Mouse (Mus musculus): ENCODE data around the gene Ager. TPM values are rescaled to one million over a fixed set of nuclear protein-coding genes. Genes with fewer than 3 reads are reported as not detected.
A peak's percentile ranks its signal among the peaks of the same experiment; 100 is the strongest.

The Ager gene
- total RNA-seq (2021), result 1 to 10 TPM; 1.6 TPM

DNA sequence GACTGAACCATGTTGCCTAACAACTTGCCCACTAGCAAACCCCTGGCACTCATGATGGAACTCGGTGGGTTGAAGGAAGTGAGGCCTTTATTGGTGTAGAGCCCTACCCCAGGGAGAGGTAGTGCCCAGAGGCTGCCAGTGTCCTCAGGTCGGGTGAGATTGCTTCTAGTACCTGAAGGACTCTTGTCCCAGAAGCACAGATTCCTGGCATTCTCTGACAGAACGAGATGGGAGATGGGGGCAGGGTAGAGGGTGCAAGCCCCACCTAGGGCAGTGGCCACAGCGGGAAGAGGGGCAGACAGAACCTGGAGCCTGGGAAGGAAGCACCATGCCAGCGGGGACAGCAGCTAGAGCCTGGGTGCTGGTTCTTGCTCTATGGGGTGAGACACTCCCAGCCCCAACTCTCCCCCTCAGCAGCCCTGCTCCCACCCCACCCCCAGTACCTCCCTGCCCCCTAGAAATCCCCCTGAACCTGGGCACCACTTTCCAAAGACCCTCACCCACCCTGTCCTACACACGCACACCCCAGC lies at the start of gene Ager:
Ager (plus strand) TSS at position 297 of the 530 bp plus-strand sequence.
- no peak for DNase-seq

DNA sequence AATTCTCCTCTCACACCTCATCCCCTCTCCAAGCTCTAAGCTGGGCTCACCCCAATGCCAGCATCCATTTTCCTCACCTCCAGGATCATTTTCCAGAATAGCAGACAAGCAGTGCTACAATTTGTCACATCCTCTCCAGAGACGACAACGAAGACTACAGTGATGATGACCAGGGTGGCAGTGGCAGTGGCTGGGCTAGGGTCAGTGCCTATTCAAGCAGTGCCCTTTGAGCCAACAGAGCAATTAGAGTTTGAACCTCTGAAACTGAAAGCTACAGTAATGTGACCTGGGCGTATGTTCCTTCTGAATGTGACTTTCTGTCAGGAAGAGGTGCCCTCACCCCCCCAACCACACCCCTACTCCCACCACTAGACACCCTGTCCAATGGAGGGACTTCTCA lies 48.5 kb upstream of the Ager start:
- DNase-seq, result no peak

DNA sequence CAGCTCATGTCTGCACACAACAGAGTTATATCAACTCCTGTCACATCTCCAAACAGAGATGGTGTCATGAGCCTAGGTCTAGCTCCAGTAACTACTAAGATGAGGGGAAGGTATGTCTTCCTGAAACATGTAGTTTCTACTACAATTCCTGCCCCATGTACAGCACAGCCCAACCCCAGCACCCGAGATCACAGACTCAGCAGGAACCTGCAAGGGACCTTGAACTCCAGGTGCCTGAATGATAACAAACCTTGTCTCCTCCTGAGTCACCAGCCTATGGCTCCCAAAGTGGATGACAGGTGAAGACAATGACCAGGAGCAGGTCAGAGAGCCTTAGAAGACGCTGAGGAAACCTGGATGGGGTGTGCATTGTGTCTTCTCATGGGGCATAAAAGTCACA lies 47.8 kb upstream of the Ager start:
- DNase-seq, result no peak

DNA sequence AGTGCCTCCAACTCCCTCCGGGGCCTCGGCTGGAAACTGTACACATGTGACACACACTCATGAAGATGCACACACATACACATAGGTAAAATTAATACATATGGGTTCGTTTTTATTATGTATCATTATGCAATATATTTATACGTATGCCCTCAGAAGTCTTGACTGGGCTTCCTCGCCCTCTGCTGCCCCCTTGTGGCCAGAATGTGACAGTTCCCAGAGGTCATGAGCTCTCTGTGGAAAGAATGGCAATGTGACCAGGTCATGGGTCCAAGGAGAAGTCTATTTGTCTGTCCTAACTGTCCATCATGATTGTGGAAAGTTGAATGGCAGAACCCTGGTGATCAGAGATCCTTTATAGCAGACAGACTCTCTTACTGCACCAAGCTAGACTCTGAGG lies 42.2 kb upstream of the Ager start:
- DNase-seq, result peak; percentile 88

DNA sequence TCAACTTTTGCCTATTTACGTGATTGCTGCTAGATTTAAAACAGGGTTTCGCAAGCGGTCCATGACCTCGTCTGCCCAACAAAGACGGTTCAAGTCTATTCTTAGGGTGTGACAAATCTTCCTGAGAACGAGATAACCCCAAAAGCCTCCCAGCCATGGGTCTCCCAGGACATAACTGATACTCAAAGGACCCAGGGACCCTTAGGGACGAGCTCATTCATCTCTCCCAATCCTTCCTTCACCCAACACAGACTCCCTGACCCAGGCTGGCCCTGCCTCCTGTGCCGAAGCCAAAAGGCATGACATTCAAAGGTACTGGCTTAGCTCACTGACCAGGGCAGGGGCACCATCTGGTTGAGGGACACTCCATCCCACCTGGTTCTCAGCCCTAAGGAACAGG lies 41.3 kb upstream of the Ager start:
- no peak for DNase-seq

DNA sequence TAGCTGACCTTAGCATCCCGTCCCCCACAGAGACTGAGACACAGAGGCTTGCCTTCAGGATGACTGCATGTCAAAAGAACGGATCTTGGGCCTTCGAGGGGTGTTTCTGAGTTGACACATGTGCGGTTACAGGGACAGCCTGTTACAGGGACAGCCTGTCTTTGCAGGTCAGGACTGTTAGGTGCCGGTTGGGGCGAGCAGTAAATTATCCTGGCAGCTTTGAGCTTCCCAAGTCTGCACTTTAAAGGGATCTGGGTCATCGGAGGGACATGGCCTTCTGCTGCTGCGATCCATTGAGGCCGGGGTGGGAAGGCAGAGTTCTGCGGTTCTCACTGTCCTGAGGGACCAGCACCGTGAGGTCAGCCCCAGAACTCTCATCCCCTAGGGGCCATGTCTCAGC lies 40.3 kb upstream of the Ager start:
- DNase-seq, result no peak

DNA sequence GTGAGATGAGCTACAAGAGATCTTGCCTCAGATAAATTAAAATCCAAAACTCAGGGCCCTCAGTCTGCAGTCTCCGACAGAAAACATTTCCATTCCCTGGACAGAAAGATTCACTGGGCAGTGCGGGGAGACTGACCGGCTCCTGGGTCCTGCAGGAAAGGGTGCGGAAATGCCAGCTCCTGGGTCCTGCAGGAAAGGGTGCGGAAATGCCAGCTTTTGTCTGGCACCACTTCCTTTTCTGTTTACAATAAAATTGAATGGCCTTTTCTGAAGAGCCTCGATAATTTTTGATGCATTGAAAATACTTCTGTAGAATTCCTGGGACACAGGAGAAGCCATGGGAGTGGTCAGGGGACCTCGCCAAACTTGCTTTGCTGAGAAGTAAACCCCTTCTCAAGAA lies 38.5 kb upstream of the Ager start:
- DNase-seq, result no peak

DNA sequence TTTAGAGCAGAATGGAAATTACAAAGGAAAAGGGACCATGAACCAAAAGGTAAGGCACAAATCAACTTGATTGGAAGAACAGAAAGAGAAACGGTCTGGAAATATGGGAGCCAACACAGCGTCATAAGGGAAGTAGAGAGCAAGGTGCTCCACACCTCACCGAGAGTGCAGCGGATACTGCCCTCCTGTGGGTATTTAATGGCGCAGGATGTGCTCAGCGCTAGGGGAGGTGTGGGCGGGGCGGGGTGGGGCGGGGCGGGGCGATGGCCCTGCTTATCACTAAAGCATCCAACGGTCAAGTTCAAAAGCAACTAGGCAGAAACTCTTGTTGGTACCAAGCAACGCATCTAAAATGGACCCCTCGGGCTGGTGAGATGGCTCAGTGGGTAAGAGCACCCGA lies 37.8 kb upstream of the Ager start:
- DNase-seq, result no peak

DNA sequence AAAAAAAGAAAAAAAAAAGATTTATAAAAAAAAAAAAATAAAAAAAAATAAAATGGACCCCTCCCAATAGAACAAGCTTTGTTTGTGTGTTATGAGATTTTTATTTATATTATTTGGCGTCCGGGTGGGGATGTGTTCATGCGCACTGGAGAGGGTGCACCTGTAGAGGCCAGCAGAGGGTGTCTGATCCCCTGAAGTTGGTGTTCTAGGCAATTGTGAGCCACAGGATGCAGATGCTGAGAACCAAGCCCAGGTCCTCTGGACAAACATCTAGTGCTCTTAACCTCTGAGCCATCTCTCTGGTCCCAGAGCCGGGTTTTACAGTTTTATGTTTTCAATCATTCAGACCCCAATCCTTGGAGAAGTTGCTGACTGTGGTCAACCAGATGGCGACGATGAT lies 37.2 kb upstream of the Ager start:
- DNase-seq, result no peak

DNA sequence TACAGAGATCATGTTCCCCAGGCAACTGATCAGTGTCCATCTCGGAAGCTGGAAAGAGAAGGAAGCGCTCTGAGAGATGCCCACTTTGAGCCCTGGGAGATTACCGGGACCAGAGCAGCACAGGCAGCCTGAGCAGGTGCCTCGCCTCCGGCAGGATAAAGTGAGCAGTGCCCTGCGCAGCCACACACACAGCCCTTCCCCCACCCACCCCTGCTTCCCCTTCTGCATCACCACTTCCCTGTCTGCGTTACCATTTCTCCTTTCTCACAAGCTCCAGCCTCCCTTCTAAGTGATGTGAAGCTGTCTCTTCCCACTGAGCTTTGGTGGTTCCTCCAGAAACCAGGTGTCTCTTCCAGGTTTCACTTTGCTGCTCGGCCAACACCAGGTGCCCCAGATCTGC lies 36.5 kb upstream of the Ager start:
- no peak for DNase-seq

DNA sequence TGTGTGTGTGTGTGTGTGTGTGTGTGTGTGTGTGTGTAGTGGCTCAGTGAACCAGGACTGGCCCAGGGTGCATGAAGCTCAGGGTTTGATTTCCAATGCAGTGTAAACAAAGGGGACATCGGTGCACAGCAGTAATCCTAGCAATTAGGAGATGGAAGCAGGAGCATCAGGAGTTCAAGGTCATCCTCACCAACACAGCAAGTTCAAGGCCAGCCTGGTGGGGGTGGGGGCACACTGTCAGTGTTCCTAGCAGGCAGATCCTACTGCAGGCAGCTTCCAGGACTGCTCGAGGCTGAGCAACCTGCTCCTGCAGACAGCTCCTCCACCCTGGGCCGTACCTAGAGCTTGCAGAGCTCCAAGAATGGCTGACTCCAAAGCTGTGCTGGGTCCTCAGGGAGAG lies 35.1 kb upstream of the Ager start:
- no peak for DNase-seq

DNA sequence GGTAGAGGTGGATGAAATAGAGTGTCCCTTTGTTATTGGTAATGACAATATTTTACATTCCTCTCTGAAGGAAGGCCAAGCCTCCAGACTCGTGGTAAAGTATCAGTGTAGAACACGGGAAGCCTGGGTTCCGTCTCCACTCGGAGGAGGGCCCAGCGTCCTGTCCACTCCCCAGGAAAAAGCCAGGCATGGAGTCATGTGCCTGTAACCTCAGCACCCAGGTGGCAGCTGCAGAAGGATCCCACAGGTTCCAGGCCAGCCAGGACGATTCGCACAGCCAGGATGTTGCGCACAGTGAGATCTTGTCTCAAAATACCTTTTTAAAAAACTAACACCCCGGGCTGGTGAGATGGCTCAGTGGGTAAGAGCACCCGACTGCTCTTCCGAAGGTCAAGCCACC lies 34.3 kb upstream of the Ager start:
- no peak for DNase-seq

DNA sequence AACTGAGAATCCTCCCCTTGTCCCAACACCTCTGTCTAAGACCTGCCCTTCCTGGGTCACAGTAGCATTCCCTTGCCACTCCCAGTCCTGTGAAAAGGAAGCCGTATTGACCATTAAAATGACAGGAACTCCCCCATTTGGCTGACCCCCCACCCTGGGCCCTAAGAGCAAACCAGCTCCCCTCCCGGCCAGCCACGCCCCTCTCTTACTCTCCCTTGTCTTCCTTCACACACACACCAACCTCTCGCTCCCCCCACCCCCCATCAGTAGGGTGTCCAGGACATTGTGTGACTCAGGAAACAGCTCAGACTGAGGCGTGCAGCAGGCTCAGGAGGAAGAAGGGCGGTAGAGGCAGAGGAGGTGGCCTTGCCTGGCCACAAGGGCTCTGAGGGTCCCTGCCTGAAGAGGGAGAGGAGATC lies 33.6 kb upstream of the Ager start, which contains the start of gene Notch4:
Notch4 (plus strand) TSS at position 266 of the 419 bp plus-strand sequence.
- DNase-seq, result peak; percentile 56

DNA sequence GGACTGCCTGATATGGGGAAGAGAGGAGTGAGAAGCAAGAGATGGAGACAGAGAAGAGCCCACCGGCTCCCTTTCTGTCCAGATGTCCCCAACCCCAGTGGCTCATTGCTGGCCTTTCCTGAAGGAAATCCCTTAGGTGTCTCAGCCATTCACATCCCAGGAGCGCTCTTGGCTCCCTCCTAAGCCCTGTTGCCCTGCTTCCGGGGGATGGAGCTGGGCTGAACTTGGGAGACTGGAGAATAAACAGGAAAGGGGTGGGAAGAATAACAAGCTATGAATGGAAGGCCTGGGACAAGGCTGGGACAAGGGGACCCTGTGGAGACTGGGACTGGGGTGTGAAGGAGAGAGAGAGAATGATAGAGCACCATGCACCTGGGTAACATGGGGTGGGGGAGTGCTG lies 32.9 kb upstream of the Ager start:
- DNase-seq, result peak; percentile 58

DNA sequence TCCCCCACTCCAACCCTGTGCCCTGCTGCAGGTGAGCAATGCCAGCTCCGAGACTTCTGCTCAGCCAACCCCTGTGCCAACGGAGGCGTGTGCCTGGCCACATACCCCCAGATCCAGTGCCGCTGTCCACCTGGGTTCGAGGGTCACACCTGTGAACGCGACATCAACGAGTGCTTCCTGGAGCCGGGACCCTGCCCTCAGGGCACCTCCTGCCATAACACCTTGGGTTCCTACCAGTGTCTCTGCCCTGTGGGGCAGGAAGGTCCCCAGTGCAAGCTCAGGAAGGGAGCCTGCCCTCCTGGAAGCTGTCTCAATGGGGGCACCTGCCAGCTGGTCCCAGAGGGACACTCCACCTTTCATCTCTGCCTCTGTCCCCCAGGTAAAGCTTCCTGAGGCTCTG lies 30.4 kb upstream of the Ager start:
- no peak for DNase-seq

DNA sequence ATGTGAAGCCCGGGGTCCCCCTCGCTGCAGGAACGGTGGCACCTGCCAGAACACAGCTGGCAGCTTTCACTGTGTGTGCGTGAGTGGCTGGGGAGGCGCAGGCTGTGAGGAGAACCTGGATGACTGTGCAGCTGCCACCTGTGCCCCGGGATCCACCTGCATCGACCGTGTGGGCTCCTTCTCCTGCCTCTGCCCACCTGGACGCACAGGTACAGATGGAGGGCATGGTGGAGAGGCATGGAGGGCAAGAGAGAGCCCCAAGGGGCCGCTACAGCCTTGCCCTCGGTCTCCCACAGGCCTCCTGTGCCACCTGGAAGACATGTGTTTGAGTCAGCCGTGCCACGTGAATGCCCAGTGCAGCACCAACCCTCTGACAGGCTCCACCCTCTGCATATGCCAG lies 29.2 kb upstream of the Ager start:
- no peak for DNase-seq

DNA sequence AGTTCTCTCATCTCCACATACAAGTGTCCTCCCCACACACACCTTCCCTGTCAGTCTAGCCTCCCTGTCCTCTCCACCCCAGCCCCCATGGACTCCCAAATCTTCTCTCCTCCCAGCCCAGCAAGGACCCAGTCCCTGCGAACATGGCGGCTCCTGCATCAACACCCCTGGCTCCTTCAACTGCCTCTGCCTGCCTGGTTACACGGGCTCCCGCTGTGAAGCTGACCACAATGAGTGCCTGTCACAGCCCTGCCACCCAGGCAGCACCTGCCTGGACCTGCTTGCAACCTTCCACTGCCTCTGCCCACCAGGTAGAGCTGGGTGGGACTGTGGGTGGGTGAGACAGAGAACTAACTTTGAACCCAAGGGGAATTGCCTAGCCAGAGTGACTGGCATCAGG lies 27.7 kb upstream of the Ager start:
- DNase-seq, result no peak

DNA sequence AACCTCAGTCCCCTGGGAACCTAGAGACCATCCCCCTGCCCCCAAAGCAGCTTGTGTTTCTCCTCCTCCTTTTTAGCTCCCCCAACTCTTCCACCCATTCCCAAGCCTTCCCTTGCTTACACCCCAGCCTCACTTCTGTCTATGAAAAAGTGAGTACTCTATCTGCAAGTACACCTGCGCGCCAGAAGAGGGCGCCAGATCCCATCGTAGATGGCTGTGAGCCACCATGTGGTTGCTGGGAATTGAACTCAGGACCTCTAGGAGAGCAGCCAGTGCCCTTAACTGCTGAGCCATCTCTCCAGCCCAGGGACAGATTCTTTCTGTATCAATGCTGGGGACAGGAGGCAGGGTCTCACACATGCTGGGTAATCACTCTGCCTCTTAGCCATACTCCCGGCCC lies 25.8 kb upstream of the Ager start:
- DNase-seq, result no peak

DNA sequence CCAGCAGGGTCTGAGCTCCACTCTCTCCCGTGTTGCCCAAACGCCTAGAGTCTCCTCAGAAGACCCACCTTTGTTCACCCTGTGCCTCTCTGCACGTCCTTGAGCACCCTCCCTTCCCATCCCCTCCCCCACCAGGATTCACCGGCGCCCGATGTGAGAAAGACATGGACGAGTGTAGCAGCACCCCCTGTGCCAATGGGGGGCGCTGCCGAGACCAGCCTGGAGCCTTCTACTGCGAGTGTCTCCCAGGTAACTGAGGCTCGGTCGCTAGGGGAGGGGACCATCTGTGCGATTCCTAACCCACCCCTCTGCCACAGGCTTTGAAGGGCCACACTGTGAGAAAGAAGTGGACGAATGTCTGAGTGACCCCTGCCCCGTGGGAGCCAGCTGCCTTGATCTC lies 25.3 kb upstream of the Ager start:
- DNase-seq, result no peak

DNA sequence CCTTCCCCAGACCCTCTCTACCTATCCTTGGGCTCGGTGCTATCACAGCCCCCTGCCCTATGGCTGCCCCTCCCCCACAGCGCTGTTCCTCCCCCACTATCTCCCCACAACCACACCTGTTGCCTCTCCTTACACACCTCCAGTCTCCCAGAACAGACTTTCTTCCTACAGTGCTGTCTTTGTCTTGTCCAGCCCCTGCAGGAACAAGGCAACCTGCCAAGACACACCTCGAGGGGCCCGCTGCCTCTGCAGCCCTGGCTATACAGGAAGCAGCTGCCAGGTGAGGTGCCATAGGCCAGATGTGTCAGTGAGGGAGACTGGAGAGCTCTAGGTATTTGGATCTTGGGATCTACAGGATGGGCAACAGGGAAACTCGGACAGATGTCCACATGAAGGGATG lies 21.1 kb upstream of the Ager start:
- DNase-seq, result no peak

DNA sequence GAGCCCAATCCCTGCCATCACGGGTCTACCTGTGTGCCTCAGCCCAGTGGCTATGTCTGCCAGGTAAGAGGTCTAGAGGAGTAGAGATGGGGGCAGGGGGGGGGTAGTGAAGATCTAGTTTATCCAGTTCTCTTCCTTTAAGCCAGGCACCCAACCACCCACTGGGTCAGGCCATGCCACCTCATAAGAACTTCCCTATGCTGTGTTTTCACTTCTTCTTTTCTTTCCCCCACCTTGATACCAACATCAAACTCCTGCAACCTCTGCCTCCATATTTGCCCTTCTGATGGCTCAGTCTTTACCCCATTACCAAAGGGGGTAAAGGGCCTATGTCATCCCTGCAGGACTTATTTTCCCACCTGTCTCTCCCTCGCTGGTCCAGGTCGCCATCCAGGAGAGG lies 19.6 kb upstream of the Ager start:
- DNase-seq, result no peak

DNA sequence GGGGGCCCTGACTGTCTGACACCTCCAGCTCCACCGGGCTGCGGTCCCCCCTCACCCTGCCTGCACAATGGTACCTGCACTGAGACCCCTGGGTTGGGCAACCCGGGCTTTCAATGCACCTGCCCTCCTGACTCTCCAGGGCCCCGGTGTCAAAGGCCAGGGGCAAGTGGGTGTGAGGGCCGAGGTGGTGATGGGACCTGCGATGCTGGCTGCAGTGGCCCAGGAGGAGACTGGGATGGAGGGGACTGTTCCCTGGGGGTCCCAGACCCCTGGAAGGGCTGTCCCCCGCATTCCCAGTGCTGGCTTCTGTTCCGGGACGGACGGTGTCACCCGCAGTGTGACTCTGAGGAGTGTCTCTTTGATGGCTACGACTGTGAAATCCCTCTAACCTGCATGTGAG lies 15.1 kb upstream of the Ager start:
- no peak for DNase-seq

DNA sequence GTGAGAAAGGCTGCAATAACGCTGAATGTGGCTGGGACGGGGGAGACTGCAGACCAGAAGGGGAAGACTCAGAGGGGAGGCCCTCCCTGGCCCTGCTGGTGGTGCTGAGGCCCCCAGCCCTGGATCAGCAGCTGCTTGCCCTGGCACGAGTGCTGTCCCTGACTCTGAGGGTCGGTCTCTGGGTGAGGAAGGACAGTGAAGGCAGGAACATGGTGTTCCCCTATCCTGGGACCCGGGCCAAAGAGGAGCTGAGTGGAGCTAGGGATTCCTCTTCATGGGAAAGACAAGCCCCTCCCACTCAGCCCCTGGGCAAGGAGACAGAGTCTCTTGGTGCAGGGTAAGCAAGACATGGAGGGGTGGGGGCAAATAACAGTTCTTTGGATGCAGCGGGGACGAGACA lies 14.3 kb upstream of the Ager start:
- DNase-seq, result no peak

DNA sequence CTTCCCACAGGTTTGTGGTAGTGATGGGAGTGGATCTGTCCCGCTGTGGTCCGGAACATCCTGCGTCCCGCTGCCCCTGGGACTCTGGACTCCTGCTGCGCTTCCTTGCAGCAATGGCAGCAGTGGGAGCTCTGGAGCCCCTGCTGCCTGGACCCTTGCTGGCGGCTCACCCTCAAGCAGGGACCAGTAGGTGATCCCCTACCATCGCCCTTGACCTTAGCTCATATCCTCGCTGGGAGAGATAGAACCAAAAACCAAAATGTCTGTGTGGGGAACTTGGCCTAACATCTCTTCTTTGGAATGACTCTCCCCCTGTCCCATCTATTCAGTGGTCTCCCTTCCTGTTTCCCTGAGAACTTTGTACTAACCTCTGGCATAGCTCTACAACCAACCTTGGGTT lies 13.8 kb upstream of the Ager start:
- DNase-seq, result no peak

DNA sequence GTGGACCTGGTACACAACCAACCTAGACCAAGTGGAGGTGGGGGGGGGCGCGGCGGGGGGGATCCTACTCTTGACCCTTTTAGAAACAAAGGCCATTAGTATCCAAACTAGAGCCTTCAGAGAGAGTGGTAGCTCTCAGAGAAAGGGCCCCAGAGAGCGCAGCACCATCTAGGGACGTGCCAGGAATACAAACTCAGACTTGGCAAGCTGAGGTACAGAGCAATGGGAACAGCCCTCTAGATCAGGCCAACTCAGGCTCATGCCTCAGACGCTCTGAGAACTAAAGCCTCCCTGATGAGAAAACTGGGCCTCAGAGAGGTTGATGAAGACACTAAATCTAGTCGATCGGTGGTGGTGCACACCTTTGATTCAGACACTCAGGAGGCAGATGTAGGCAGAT lies 12.5 kb upstream of the Ager start:
- no peak for DNase-seq
